Mouse (Mus musculus): ENCODE measurements at regions not wholly inside any gene's neighbourhood (a gene's known extent, or its start where the extent isn't known, plus 50 kb on each side); places are given as distances from the start of the nearest gene placed in this dataset.

DNA sequence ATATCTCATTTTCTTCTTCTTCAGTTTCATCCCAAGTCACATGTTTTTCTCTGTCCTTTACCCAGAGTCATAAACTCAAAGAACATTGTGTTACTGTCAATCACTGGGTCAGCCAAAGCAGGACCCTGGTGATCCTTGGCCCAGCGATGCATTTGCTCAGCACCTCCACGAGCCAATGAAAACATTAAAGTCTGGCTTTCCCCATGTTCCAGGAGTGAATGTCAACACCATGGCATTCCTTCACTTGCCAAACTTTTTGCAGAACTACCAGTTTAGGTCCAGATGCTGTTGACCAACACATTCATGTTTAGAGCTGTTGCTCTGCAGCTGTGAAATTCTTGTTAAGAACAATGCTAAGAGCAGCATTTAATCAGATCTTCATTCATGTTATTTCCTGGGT lies 135.6 kb downstream of the Isl1 start:
- Histone ChIP-seq H3K36me3 (ENCODE audit: control insufficient read depth, insufficient read depth, low read length) (no peaks in the 10 kb centered on the region), H3K4me3 (ENCODE audit: insufficient read depth, low read depth, low read length) (no peak overlapping the region), H3K27me3 (replicated peaks; ENCODE audit: control insufficient read depth, insufficient read depth, low read length) (no peaks in the 10 kb centered on the region), H3K4me1 (ENCODE audit: control insufficient read depth, insufficient read depth, low read length) (no peaks in the 10 kb centered on the region), H3K27ac (ENCODE audit: insufficient read depth, low read depth, low read length) (no peak overlapping the region)
- no peak for DNase-seq
- no peak for TF ChIP-seq CTCF (conservative IDR thresholded peaks at IDR 0.05; ENCODE audit: insufficient read depth, insufficient read length, low read depth, low read length)
- 50% methylated on average over 2 of the region's 2 CpGs for WGBS

DNA sequence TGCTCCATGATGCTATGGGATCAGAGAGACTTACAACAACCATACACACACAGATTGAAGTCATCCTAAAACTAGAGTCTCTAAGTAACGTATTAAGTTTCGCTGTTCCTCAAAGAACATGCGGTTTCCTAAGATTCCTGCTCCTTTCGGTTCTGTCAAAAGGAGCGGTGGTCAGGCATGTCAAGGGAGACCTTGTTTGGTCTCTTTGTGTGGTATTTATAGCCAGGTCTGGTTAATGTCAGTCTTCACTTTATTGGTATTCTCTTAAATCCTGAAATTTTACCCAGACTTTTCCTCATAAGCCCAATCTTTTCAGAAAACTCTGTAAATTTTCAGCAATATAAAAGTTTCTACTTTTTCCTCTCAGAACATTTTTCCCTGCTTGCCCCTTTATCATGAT lies 166.5 kb downstream of the Isl1 start:
- WGBS, result 34% methylated on average over 5 of the region's 5 CpGs
- H3K4me1 ChIP-seq (ENCODE audit: control insufficient read depth, insufficient read depth, low read length), result no peaks in the 10 kb centered on the region
- H3K36me3 ChIP-seq (ENCODE audit: control insufficient read depth, insufficient read depth, low read length), result no peaks in the 10 kb centered on the region
- TF ChIP-seq CTCF (conservative IDR thresholded peaks at IDR 0.05; ENCODE audit: insufficient read depth, insufficient read length, low read depth, low read length) (no peak), POLR2A (IDR thresholded peaks at IDR 0.05; ENCODE audit: low read depth, low read length) (no peak)
- H3K27ac ChIP-seq (ENCODE audit: insufficient read depth, low read depth, low read length), result no peak overlapping the region
- no peaks in the 10 kb centered on the region for H3K27me3 ChIP-seq (replicated peaks; ENCODE audit: control insufficient read depth, insufficient read depth, low read length)
- DNase-seq, result no peak
- H3K4me3 ChIP-seq (ENCODE audit: insufficient read depth, low read depth, low read length), result no peak overlapping the region

DNA sequence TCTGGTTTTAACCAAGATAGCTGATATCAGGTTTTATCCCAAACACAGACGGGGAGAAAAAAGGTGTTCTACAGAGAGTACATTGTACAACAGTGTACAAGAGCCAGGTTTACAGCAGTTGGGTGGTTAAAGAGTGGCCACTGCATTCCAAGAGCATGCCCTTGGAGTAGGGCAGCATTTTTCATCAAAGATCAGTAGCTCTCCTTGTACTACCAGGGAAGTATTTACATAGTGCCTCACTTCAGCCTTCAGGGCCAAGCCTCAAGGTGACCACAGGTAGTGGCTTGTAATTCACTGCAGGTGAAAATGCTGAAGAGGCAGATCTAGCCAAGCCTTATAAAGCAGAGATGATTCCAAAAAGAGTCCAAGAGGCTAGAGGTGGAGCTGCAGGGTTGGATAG lies 190.8 kb downstream of the Isl1 start:
- no peaks in the 10 kb centered on the region for H3K4me1 ChIP-seq (ENCODE audit: control insufficient read depth, insufficient read depth, low read length)
- no peaks in the 10 kb centered on the region for H3K36me3 ChIP-seq (ENCODE audit: control insufficient read depth, insufficient read depth, low read length)
- H3K27me3 ChIP-seq (replicated peaks; ENCODE audit: control insufficient read depth, insufficient read depth, low read length), result no peaks in the 10 kb centered on the region
- no peak overlapping the region for H3K27ac ChIP-seq (ENCODE audit: insufficient read depth, low read depth, low read length)
- WGBS, result 91% methylated on average over 1 of the region's 1 CpGs
- no peak for TF ChIP-seq POLR2A (IDR thresholded peaks at IDR 0.05; ENCODE audit: low read depth, low read length)
- TF ChIP-seq CTCF (conservative IDR thresholded peaks at IDR 0.05; ENCODE audit: insufficient read depth, insufficient read length, low read depth, low read length), result no peak
- H3K4me3 ChIP-seq (ENCODE audit: insufficient read depth, low read depth, low read length), result no peak overlapping the region
- DNase-seq, result no peak

DNA sequence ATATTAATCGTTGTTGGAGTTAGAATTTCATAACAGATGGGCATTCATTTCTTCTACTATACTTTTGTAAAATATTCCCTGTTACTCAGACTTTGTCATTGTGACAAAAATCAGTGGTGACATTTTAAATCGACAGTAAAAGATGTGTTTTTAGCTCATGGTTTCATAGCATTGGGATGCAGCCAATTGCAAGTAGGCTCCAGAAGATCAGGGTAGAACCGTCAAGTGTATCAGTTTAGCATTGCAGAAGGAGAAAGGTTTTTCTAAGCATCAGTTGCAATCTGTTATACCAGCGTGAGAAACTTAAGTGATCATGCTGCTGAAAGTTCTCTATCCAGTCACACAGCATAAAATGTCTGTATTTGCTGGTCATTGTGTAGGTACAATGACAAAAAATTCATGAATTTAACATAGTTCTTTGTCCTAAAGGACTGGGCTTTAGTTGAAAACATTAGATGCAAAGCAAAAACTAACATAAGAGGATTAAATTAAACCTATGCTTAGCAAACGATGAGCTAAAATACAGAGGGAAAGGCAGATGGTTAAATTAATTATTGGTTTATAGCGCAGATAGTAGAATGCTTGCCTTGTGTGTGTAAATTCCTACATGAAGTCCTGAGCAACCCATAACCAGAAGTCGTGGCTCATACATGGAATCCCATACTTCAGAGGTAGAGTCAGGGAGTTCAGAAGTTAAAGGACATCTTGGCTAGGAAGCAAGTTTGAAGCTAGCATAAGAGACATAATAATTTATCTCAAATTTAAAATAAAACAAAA lies 198.3 kb downstream of the Isl1 start:
- Histone ChIP-seq H3K27ac (ENCODE audit: insufficient read depth, low read depth, low read length) (no peak overlapping the region), H3K4me1 (ENCODE audit: control insufficient read depth, insufficient read depth, low read length) (no peaks in the 10 kb centered on the region), H3K4me3 (ENCODE audit: insufficient read depth, low read depth, low read length) (no peak overlapping the region), H3K27me3 (replicated peaks; ENCODE audit: control insufficient read depth, insufficient read depth, low read length) (no peaks in the 10 kb centered on the region), H3K36me3 (ENCODE audit: control insufficient read depth, insufficient read depth, low read length) (no peaks in the 10 kb centered on the region)
- TF ChIP-seq POLR2A (IDR thresholded peaks at IDR 0.05; ENCODE audit: low read depth, low read length), result no peak
- no peak for TF ChIP-seq CTCF (conservative IDR thresholded peaks at IDR 0.05; ENCODE audit: insufficient read depth, insufficient read length, low read depth, low read length)
- DNase-seq, result no peak
- whole genome bisulfite sequencing, result 77% methylated on average over 7 of the region's 7 CpGs

DNA sequence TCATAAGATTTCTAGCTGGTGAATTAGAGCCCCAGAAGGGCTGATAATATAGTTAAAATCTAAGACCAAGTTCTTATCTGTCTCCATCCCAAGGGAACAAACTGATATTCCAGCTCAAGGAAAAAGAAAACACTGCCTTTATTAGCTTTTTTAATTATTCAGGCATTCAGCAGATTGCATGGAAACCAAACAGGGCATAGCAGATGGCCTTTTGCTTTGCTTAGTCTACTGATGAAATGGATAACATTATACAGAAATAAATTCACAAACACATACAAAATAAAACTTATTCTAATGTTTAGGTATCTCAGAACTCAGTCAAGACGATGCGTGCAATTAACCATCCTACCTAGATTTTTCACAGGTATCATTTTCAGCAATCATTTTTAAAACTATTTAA lies 198.9 kb downstream of the Isl1 start:
- no peaks in the 10 kb centered on the region for H3K36me3 ChIP-seq (ENCODE audit: control insufficient read depth, insufficient read depth, low read length)
- H3K27me3 ChIP-seq (replicated peaks; ENCODE audit: control insufficient read depth, insufficient read depth, low read length), result no peaks in the 10 kb centered on the region
- TF ChIP-seq POLR2A (IDR thresholded peaks at IDR 0.05; ENCODE audit: low read depth, low read length), result no peak
- no peak overlapping the region for H3K27ac ChIP-seq (ENCODE audit: insufficient read depth, low read depth, low read length)
- H3K4me3 ChIP-seq (ENCODE audit: insufficient read depth, low read depth, low read length), result no peak overlapping the region
- WGBS, result 97% methylated on average over 2 of the region's 2 CpGs
- no peak for DNase-seq
- H3K4me1 ChIP-seq (ENCODE audit: control insufficient read depth, insufficient read depth, low read length), result no peaks in the 10 kb centered on the region

DNA sequence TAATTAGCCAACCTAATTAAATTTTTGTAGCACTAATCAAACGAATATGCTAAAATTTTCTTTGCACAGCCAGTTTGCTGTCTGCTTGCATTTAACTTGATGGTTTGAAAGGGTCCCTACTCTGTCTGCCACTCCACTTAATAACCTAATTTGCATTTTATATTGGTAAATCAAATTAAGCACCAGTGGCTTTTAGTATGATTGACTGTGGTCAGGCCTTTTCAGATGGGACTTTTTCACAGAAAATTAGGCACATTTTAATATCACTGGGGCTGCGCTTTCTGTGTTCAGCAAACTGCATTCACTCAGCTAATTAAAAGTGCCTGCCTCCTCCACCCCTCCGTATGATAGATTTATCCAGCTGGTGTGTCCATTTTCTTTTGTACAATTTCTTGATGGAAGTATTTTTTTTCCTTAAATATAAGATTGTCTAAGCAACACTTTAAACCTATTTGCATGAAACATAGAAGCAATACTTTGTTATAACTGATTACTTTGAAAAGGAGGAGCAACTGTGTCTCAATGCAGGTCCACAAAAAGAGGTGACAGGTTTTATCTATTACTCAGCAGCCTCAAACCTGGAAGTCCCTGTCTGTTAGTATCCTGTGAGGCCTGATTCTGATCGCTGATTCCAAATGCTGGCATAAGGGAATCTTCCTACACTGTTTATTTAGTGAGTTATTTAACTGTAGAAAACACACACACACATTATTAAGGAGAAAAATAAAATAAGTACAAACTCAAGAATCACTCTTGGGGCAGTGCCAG lies 221.8 kb downstream of the Isl1 start:
- H3K4me1 ChIP-seq (ENCODE audit: control insufficient read depth, insufficient read depth, low read length), result no peaks in the 10 kb centered on the region
- no peak for DNase-seq
- H3K36me3 ChIP-seq (ENCODE audit: control insufficient read depth, insufficient read depth, low read length), result no peaks in the 10 kb centered on the region
- TF ChIP-seq POLR2A (IDR thresholded peaks at IDR 0.05; ENCODE audit: low read depth, low read length), result no peak
- no peak for TF ChIP-seq CTCF (conservative IDR thresholded peaks at IDR 0.05; ENCODE audit: insufficient read depth, insufficient read length, low read depth, low read length)
- H3K27me3 ChIP-seq (replicated peaks; ENCODE audit: control insufficient read depth, insufficient read depth, low read length), result no peaks in the 10 kb centered on the region
- no peak overlapping the region for H3K4me3 ChIP-seq (ENCODE audit: insufficient read depth, low read depth, low read length)
- H3K27ac ChIP-seq (ENCODE audit: insufficient read depth, low read depth, low read length), result no peak overlapping the region
- WGBS, result 66% methylated on average over 4 of the region's 4 CpGs

DNA sequence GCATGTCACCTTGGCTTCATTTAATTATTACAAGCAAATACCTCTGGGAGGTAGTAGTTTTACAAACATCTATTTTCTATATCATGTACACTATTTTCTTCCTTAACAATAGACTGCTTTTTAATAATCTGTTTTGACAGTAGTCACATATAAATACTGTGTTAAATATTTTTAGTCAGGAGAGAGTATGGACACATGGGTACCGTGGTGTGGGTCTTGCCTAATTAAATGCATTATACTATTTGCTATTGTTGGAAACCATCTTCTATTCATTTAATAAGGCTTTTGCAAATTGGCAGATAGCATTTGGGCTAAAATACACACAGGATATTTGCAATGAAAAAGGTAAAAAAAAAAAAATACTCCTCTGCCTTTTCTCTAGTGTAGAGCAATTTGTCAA lies 222.3 kb downstream of the Isl1 start:
- TF ChIP-seq POLR2A (IDR thresholded peaks at IDR 0.05; ENCODE audit: low read depth, low read length) (no peak), CTCF (conservative IDR thresholded peaks at IDR 0.05; ENCODE audit: insufficient read depth, insufficient read length, low read depth, low read length) (no peak)
- no peak for DNase-seq
- Histone ChIP-seq H3K4me3 (ENCODE audit: insufficient read depth, low read depth, low read length) (no peak overlapping the region), H3K27me3 (replicated peaks; ENCODE audit: control insufficient read depth, insufficient read depth, low read length) (no peaks in the 10 kb centered on the region), H3K36me3 (ENCODE audit: control insufficient read depth, insufficient read depth, low read length) (no peaks in the 10 kb centered on the region), H3K27ac (ENCODE audit: insufficient read depth, low read depth, low read length) (no peak overlapping the region), H3K4me1 (ENCODE audit: control insufficient read depth, insufficient read depth, low read length) (no peaks in the 10 kb centered on the region)
- 90% methylated on average over 1 of the region's 1 CpGs for WGBS
